Mouse (Mus musculus) heart, postnatal 14 days (tissue): ENCODE results near the gene Ifi213. TPM values are rescaled to one million over a fixed set of nuclear protein-coding genes. Genes with fewer than 3 reads are reported as not detected.
"Not testable (repeated sequence)": the region's sequence is repeated elsewhere in the genome, so short reads cannot be mapped to it uniquely, and the experiment has no call there.

ENCODE experiments used
- DNase-seq, 2 experiments: peaks; one replicate each; pipeline ENCODE4 v3.0.0; 2021 to 2022
- intact Hi-C: fragments of 180-260 bp; cut with DNase I; formaldehyde crosslinking; loops from one replicate; pipeline ENCODE4 v1.15.1; 2025
- long read RNA-seq, 2 experiments: library from polyadenylated mRNA; stranded (forward); transcript quantifications; one replicate each; pipeline ENCODE4 v2.0.0; 2021
- microRNA-seq, 2 experiments: library from miRNA; unstranded; fragments of <30 nt; microRNA quantifications; one replicate each; pipeline ENCODE4 v1.2.0; 2021 to 2022
- total RNA-seq, 2 experiments: library from RNA; stranded (reverse); gene quantifications; 2 replicates each; pipeline ENCODE4 v1.2.3; 2021

Ifi213 gene
- total RNA-seq: under 1 TPM in 1 of 2 experiments, not detected in 1; 0.39 TPM
- long read RNA-seq, experiment 1: 0 reads
- long read RNA-seq, experiment 2: 0 reads

GRCm38 (mm10) chr1:173598838-173599494 is at the start of gene Ifi213:
Gene Ifi213, minus strand, starts transcription at chr1:173599274.
- intact Hi-C loops, DNase-seq: not testable (repeated sequence)

- DNase-seq: no peak
- intact Hi-C loops: no loop called here
These were observed 46.3 kb upstream of the Ifi213 start for GRCm38 (mm10) chr1:173645393-173645792.

- intact Hi-C loops: no loop called here
- DNase-seq: no peak
These were observed 35.0 kb upstream of the Ifi213 start for GRCm38 (mm10) chr1:173633969-173634645.

- intact Hi-C loops, DNase-seq: not testable (repeated sequence)
These were observed 31.5 kb upstream of the Ifi213 start, which contains the start of gene Ifi209 for GRCm38 (mm10) chr1:173630622-173631021. Gene Ifi209, plus strand, starts transcription at chr1:173630917.

GRCm38 (mm10) chr1:173626686-173627085 is 27.6 kb upstream of the Ifi213 start:
- intact Hi-C loops: no loop called here
- DNase-seq: no peak

- no peak for DNase-seq
- intact Hi-C loops: no loop called here
These were observed 25.0 kb upstream of the Ifi213 start for GRCm38 (mm10) chr1:173624052-173624451.

- intact Hi-C loops, DNase-seq: not testable (repeated sequence)
These were observed 23.1 kb upstream of the Ifi213 start for GRCm38 (mm10) chr1:173622216-173622615.

GRCm38 (mm10) chr1:173610291-173610690 is 11.2 kb upstream of the Ifi213 start:
- intact Hi-C loops, DNase-seq: not testable (repeated sequence)

- intact Hi-C loops, DNase-seq: not testable (repeated sequence)
These were observed 9.4 kb downstream of the Ifi213 start for GRCm38 (mm10) chr1:173589698-173590097.

GRCm38 (mm10) chr1:173579921-173580585 is 19.0 kb downstream of the Ifi213 start:
- intact Hi-C loops: no loop called here
- no peak for DNase-seq

- intact Hi-C loops: no loop called here
These were observed 20.0 kb downstream of the Ifi213 start for GRCm38 (mm10) chr1:173579079-173579478.

GRCm38 (mm10) chr1:173550491-173551050 is 48.5 kb downstream of the Ifi213 start:
- DNase-seq, intact Hi-C loops: not testable (repeated sequence)

More at GRCm38 (mm10) chr1:173579079-173579478, 20.0 kb downstream of the Ifi213 start:
- no peak for DNase-seq

- DNase-seq, intact Hi-C loops: not testable (repeated sequence)
These were observed 50.3 kb downstream of the Ifi213 start for GRCm38 (mm10) chr1:173548798-173549197.

GRCm38 (mm10) chr1:173535791-173536190 is 63.3 kb downstream of the Ifi213 start, which contains the start of gene Ifi214:
Gene Ifi214, minus strand, starts transcription at chr1:173535957.
- DNase-seq, intact Hi-C loops: not testable (repeated sequence)

GRCm38 (mm10) chr1:173521452-173521851 is 77.6 kb downstream of the Ifi213 start:
- intact Hi-C loops: no loop called here
- DNase-seq: no peak

Small RNAs within 50 kb of the gene (microRNA-seq; reads per million reads assigned to microRNA genes)
- 0 reads per million in 2 experiments for gene Gm44339
- 0 reads per million in 2 experiments for gene Gm44481

Other genes starting within 250 kb of the Ifi213 start
- gene Aim2, start 248.4 kb downstream of the Ifi213 start, total RNA-seq: 1 to 10 TPM in 1 of 2 experiments, under 1 TPM in 1; 0.91 to 1.2 TPM
- 1 to 10 TPM; 3.1 to 3.2 TPM for gene Cadm3, start 231.6 kb downstream of the Ifi213 start, total RNA-seq
- under 1 TPM; 0.17 to 0.37 TPM for gene Ifi206, start 108.2 kb downstream of the Ifi213 start, total RNA-seq
- gene Ifi214, start 63.3 kb downstream of the Ifi213 start, total RNA-seq: not detected
- under 1 TPM; 0.22 to 0.59 TPM for gene Ifi209, start 31.6 kb upstream of the Ifi213 start, total RNA-seq
- under 1 TPM in 1 of 2 experiments, not detected in 1; 0.32 TPM for gene Ifi208, start 74.4 kb upstream of the Ifi213 start, total RNA-seq
- 1 to 10 TPM; 2.6 to 3.0 TPM for gene Ifi207, start 142.5 kb upstream of the Ifi213 start, total RNA-seq
- gene Ifi204, start 167.7 kb upstream of the Ifi213 start, total RNA-seq: 1 to 10 TPM; 2.0 to 2.5 TPM